Mouse (Mus musculus) bone marrow macrophage, adult 2 months (primary cell): ENCODE results near the gene Gm49416.

Experiments
- CTCF ChIP-seq: IDR thresholded peaks from 2 replicates; pipeline ENCODE4 v1.5.1; 2012; ENCODE audit warnings: low read depth, mild to moderate bottlenecking, low read length, moderate library complexity
- POLR2A ChIP-seq: IDR thresholded peaks from 2 replicates; pipeline ENCODE4 v1.6.1; 2012; ENCODE audit warnings: mild to moderate bottlenecking, low read depth, low read length, borderline replicate concordance

- TF ChIP-seq CTCF (no peak), POLR2A (no peak)
These were observed 5.1 kb upstream of the Gm49416 start, which contains the start of the genes Lbhd1 and Gm49403 for GRCm38 (mm10) chr19:8883616-8884015.
